Mouse (Mus musculus) right cerebral cortex, postnatal 36 days (tissue): ENCODE measurements around the gene Scn4a.

ENCODE experiments used
- DNase-seq, 2 experiments: peaks; one replicate each; pipeline ENCODE4 v3.0.0; 2022; ENCODE audit warnings: low spot score in 2 of 2, mixed read lengths in 1 of 2

The Scn4a gene

GRCm38 (mm10) chr11:106314333-106314812 lies 38.7 kb downstream of the Scn4a start, which contains the start of gene Cd79b:
Cd79b (minus strand) TSS chr11:106314762.
- no peak for DNase-seq

- DNase-seq = no peak
Observed at GRCm38 (mm10) chr11:106313533-106313932, 39.6 kb downstream of the Scn4a start.

- DNase-seq = no peak
Observed at GRCm38 (mm10) chr11:106310123-106310522, 43.0 kb downstream of the Scn4a start.

DNA sequence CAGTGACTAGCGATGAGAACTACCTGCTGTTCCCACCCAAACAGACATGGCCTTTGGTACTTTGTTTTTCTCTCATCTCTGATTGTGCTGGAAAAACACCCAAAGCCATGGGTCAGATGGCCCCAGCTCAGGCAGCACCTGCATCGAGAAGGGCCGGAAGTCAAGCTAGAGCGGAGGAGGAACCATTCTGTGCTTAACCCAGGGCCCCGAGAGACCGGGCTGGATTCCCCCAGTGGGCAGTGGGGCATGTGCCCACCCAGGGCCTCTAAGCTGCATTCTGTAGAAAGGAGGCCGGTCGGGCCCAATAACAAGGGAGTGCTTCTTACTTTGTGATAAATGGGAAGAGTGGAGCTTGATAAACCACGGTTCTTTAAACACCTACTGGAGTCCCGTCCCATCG lies 44.9 kb downstream of the Scn4a start:
- no peak for DNase-seq

- DNase-seq = no peak
Observed at GRCm38 (mm10) chr11:106307432-106307831, 45.7 kb downstream of the Scn4a start.

- no peak for DNase-seq
Observed at GRCm38 (mm10) chr11:106306758-106307157, 46.3 kb downstream of the Scn4a start.

GRCm38 (mm10) chr11:106306065-106306385 lies 47.1 kb downstream of the Scn4a start:
- DNase-seq = no peak

GRCm38 (mm10) chr11:106305348-106306064 lies 47.6 kb downstream of the Scn4a start:
- no peak for DNase-seq

DNA sequence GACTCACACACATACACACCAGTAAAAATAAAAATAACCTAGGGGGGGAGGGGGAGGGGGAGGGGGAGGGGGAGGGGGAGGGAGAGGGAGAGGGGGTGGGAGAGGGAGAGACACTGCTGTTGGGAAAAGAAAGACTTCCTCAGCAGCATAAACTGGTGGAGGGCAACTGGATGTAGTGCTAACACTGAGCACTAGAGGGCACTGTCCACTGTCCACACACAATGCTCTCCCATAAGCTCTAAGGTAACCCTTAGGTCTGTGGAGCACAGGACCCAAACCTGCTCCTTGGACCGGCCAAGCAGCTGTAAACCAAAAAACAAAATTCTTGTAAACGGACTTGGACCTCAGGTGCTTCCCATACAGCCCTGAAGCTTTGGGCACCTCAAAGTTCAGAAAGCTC lies 50.5 kb downstream of the Scn4a start:
- DNase-seq = no peak

DNA sequence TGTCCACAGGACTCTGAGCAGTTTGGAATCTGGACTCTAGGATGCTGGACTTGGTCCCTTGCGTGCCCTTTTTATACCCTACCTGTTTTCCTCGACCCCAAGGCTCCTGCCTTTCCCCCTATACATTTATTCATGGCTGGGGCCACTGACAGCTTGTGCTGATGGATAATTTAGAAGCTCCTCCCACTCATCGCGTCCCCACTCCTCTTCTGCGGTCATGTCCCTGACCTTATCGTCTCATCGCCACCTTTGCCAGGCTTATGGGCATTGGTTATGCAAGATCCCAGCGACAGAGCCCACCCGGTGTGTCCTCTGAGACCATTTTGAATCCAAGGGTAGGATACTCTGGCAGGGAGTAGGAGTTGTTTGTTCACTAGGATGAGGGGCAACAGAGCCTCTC lies 51.3 kb downstream of the Scn4a start, which contains the start of gene Gh:
Gene Gh, minus strand, starts transcription at position 101 of the 400 bp plus-strand sequence.
- no peak for DNase-seq

DNA sequence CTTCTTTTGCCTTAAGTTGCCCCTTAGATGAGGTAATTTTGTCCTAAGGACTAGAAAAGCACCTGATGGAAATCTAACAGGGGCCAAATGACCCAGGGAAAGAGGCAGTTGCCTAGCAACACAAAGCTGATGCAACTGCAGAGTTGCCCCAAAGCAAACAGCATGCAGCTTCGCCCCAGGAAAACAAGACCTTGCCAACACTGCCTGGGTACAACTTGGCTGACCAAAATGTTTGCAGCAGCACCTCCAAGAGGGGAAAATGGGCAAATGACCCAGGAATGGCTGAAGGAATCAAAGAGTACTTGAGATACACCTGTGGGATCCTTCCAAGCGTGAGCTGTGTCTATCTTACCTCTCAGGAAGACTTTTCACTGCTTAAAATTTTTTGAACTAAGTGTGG lies 61.2 kb downstream of the Scn4a start:
- no peak for DNase-seq

DNA sequence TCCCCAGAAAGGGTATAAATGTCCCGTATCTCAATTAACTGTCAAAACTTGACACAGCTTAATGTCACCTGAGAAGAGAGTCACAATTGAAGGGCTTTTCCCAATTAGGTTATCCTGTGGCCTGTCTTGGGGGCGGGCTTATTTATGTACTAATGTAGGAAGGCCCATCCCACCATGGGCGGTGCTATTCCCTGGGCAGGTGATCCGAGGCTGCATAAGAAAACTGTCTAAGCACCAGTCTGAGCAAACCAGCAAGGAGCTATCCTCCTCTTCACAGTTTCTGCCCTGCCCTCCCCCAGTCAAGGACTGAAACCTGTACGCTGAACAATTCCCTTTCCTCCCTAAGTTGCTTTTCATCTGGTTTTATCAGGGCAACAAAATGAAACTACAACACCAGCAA lies 62.7 kb downstream of the Scn4a start:
- DNase-seq = no peak

DNA sequence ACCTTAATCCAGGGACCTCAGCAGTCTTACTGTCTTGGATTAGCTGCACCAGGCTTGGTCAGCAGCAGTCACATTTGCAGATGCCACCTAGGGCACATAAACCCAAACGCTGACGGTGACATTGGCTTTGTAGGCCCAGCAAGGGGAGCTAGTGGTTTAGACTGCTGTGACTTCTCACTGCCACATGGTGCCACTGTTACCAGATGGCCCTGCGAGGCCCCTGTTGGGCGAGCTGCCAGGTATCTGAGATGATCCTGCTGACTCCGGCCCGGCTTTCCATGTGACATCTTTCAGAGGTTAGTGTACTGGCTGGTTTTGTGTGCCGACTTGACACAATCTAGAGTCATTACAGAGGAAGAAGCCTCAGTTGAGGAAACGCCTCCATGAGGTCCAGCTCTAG lies 63.7 kb downstream of the Scn4a start:
- no peak for DNase-seq

DNA sequence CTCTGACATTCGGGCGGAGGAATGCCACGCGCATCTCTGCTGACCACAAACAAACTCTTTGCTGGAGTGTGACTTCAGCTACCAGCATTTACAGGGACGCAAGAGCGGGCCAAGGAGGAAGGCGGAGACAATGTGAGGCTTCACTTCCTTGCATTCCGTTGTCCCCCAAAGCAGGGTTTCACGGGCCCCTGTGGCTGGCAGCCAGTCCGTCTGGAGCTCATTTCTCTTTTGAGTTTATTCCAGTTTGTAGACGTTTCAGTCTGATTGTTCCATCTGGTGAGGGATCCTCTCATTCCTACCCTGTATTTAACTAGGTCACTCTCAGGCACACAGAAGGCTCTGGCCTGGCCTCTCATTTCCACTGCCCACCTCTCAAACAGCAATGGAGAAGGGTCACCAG lies 66.1 kb downstream of the Scn4a start:
- no peak for DNase-seq

- no peak for DNase-seq
Observed at GRCm38 (mm10) chr11:106286206-106286605, 66.9 kb downstream of the Scn4a start.

DNA sequence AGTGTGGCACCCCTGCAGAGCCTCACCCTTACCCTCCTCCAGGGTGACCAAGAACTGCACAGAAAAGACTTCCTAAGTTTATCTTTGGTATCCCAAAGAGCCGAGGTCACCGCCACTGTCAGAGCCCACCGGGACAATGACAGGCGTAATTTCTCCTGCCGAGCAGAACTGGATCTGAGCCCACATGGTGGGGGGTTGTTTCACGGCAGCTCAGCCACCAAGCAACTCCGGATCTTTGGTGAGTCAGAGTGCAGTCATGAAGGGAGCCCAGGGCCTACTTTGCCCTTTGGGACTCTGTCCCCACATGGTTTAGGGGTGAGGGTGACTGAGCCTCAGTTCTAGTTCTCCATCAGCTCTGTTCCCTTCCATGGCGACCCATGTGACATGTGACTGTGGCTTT lies 69.0 kb downstream of the Scn4a start:
- DNase-seq = no peak

- DNase-seq = no peak
Observed at GRCm38 (mm10) chr11:106283371-106283770, 69.7 kb downstream of the Scn4a start.

GRCm38 (mm10) chr11:106282452-106282851 lies 70.6 kb downstream of the Scn4a start:
- no peak for DNase-seq

DNA sequence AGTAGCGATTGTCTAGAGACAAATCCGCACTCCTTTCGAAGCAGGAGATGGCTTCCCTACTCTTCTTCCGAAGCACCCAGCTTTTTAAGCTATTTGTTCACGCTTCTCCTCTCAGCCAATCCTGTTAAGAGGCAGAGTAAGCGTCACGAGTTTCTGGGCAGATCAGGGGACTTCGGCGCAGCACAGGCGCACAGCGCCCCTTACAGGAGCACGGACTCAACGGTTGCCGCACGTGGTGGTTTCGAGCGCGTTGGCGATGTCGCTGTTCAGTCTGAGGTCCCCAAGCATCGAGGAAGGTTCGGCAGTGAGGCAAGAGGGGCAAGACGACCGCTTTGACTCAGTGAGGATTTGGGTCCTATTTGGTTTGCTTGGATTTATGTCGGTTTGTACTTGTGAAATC lies 76.6 kb downstream of the Scn4a start, which contains the start of gene Tcam1:
Gene Tcam1, plus strand, starts transcription at position 219 of the 400 bp plus-strand sequence.
- peak; percentile 86 to 87 for DNase-seq

DNA sequence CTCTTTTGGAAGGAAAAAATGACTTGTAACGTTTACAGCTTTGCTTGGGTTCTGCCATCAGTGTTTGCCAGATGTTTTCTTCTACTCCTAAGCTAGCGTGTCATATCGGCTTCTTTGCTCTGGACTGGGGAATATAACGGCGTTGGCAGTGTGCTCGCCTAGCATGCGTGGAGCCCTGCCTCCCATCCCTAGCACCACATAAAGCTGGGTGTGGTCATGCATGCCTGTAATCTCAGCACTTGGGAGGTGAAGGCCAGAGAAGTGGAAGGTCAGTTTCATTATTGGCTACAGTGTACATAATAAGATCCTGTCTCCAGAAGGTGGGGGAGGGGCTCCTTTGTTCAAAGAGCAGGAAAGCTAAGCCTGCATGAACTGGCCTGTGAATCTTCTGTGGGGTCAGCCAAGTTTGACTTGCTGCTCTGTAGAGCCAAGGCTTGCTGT lies 78.1 kb downstream of the Scn4a start:
- no peak for DNase-seq

DNA sequence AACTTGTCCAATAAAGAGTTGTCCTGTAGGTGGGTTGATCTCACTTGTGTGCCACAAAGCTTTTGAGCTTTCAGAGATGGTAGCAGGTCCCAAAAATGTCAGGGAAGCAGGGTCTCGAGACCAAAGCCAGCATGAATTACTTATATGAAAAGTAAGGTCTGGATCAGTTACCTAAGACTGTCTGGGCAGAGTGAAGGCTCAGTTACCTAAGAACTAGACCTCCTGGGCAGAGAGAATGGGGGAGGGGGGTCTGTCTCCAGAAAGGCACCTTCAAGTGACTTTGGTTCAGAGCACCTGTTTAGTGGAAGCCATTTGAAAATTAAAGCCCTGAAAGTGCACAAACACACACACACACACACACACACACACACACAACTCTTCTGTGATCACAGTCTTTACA lies 78.7 kb downstream of the Scn4a start:
- no peak for DNase-seq

DNA sequence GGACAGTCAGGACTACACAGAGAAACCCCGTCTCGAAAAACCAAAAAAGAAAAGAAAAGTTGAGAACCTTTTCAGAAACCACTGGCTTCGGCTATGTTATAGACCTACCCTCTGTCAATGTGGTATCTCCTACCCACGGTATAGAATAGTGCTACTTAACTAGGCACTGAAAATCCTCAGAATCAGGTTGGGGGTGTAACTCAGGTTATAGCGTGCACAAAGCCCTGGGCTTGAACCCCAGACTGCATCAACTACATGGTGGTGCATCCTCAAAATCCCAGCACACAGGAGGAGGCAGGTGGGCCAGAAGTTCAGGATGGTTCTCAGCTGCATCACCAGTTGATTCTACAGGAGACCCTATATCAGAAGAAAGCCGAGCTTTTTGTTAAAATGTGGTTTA lies 79.3 kb downstream of the Scn4a start:
- DNase-seq = no peak

GRCm38 (mm10) chr11:106273311-106273684 lies 79.8 kb downstream of the Scn4a start:
- DNase-seq = no peak
